Mouse (Mus musculus): ENCODE results near the gene Lrrc8b. TPM values are rescaled to one million over a fixed set of nuclear protein-coding genes. Genes with fewer than 3 reads are reported as not detected.

Lrrc8b gene
- polyA plus RNA-seq, 1 experiment from 2014 or later = 4.7 TPM

GRCm38 (mm10) chr5:105496133-105496532 is 80.6 kb downstream of the Lrrc8b start:
- no peak overlapping the region for H3K9ac ChIP-seq (ENCODE audit: low read length)
- H3K27me3 ChIP-seq (ENCODE audit: control insufficient read depth, insufficient read depth, low read length) = no peaks in the 10 kb centered on the region
- no peak overlapping the region for H3K27ac ChIP-seq (replicated peaks)
- no peaks in the 10 kb centered on the region for H3K4me1 ChIP-seq (replicated peaks; ENCODE audit: control insufficient read depth, insufficient read depth)
- DNase-seq (ENCODE audit: low spot score) (no peak), ATAC-seq (ENCODE audit: low FRiP score, low TSS enrichment) (no peak)
- H3K9me3 ChIP-seq (ENCODE audit: control insufficient read depth, low read length) = no peaks in the 10 kb centered on the region
- no peak for TF ChIP-seq CTCF (IDR thresholded peaks at IDR 0.05; ENCODE audit: low read depth)
- TF ChIP-seq EP300 (optimal IDR thresholded peaks at IDR 0.05) = no peak
- no peaks in the 10 kb centered on the region for H3K36me3 ChIP-seq (ENCODE audit: control insufficient read depth, insufficient read depth, low read length)
- no peak overlapping the region for H3K4me3 ChIP-seq (ENCODE audit: low read depth, low read length)
- 86% methylated on average over 4 of the region's 4 CpGs for WGBS
- no peak overlapping the region for H3K4me2 ChIP-seq (replicated peaks; ENCODE audit: low read depth)

DNA sequence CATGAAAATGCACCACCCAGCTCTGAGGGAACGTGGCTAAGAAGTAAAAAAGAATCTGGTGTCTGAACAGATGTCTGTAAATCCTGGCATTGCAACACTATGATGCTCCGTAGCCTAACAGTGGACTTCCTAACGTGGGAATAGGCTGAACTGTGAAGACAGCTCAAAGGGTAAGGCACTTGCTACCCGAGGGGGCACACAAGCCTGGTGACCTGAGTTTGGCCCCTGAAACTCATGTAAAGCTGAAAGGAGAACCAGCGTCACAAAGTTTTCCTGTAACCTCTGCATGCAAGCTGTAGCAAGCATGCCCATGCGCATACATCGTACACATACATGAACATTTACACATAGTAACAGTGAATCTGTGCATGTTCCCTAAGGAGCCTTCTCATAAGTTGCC is 81.0 kb downstream of the Lrrc8b start:
- no peaks in the 10 kb centered on the region for H3K4me1 ChIP-seq (replicated peaks; ENCODE audit: control insufficient read depth, insufficient read depth)
- H3K9ac ChIP-seq (ENCODE audit: low read length) = no peak overlapping the region
- 79% methylated on average over 7 of the region's 7 CpGs for WGBS
- no peak overlapping the region for H3K27ac ChIP-seq (replicated peaks)
- H3K27me3 ChIP-seq (ENCODE audit: control insufficient read depth, insufficient read depth, low read length) = no peaks in the 10 kb centered on the region
- H3K4me2 ChIP-seq (replicated peaks; ENCODE audit: low read depth) = no peak overlapping the region
- DNase-seq (ENCODE audit: low spot score) = no peak
- no peak for ATAC-seq (ENCODE audit: low FRiP score, low TSS enrichment)
- H3K36me3 ChIP-seq (ENCODE audit: control insufficient read depth, insufficient read depth, low read length) = no peaks in the 10 kb centered on the region
- no peak overlapping the region for H3K4me3 ChIP-seq (ENCODE audit: low read depth, low read length)
- TF ChIP-seq EP300 (optimal IDR thresholded peaks at IDR 0.05) (no peak), CTCF (IDR thresholded peaks at IDR 0.05; ENCODE audit: low read depth) (no peak)
- H3K9me3 ChIP-seq (ENCODE audit: control insufficient read depth, low read length) = no peaks in the 10 kb centered on the region

DNA sequence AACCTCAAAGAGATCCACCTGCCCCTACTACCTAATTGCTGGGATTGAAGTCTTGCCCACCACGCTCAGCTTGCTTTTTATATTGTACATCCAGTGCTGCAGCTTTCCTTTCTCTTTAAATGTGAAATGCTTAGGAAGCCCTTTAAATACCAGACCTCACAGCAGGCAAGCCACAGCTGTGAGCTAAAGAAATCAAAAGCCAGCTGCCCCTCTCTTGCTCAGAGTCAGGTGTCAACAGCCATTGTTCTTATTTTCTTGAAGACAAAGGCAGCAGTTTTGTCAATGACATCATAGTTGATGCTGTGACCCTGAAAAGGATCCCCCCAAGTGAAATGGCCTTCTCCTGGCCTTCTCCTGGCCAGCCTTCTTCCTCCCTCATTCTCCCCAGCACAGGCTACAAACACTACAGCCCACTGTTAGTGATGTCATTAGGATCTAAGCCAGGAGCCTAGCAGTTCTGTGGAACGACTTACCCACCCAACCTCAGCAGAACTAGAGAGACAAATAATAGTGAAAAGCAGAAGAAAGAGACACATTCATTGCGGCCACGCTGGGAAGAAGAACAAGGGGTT is 82.9 kb downstream of the Lrrc8b start:
- Histone ChIP-seq H3K27me3 (ENCODE audit: control insufficient read depth, insufficient read depth, low read length) (no peaks in the 10 kb centered on the region), H3K4me3 (ENCODE audit: low read depth, low read length) (no peak overlapping the region), H3K9me3 (ENCODE audit: control insufficient read depth, low read length) (no peaks in the 10 kb centered on the region), H3K4me1 (replicated peaks; ENCODE audit: control insufficient read depth, insufficient read depth) (no peaks in the 10 kb centered on the region), H3K36me3 (ENCODE audit: control insufficient read depth, insufficient read depth, low read length) (no peaks in the 10 kb centered on the region), H3K27ac (replicated peaks) (no peak overlapping the region), H3K9ac (ENCODE audit: low read length) (no peak overlapping the region), H3K4me2 (replicated peaks; ENCODE audit: low read depth) (no peak overlapping the region)
- DNase-seq (ENCODE audit: low spot score) (no peak), ATAC-seq (ENCODE audit: low FRiP score, low TSS enrichment) (no peak)
- 49% methylated on average over 4 of the region's 4 CpGs for WGBS
- no peak for TF ChIP-seq EP300 (optimal IDR thresholded peaks at IDR 0.05)
- no peak for TF ChIP-seq CTCF (IDR thresholded peaks at IDR 0.05; ENCODE audit: low read depth)

DNA sequence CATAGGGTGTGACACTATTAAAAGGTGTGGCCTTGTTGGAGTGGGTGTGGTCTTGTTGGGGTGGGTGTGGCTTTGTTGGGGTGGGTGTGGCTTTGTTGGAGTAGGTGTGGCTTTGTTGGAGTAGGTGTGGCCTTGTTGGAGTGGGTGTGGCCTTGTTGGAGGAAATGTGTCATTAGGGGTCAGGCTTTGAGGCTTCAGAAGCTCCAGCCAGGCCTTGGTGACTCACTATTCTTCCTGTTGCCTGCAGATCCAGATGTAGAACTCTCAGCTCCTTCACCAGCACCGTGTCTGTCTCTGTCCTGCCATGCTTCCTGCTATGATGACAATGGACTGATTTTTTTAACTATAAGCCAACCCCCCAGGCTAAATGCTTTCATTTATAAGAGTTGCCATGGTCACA is 83.8 kb downstream of the Lrrc8b start:
- no peaks in the 10 kb centered on the region for H3K27me3 ChIP-seq (ENCODE audit: control insufficient read depth, insufficient read depth, low read length)
- no peak overlapping the region for H3K9ac ChIP-seq (ENCODE audit: low read length)

DNA sequence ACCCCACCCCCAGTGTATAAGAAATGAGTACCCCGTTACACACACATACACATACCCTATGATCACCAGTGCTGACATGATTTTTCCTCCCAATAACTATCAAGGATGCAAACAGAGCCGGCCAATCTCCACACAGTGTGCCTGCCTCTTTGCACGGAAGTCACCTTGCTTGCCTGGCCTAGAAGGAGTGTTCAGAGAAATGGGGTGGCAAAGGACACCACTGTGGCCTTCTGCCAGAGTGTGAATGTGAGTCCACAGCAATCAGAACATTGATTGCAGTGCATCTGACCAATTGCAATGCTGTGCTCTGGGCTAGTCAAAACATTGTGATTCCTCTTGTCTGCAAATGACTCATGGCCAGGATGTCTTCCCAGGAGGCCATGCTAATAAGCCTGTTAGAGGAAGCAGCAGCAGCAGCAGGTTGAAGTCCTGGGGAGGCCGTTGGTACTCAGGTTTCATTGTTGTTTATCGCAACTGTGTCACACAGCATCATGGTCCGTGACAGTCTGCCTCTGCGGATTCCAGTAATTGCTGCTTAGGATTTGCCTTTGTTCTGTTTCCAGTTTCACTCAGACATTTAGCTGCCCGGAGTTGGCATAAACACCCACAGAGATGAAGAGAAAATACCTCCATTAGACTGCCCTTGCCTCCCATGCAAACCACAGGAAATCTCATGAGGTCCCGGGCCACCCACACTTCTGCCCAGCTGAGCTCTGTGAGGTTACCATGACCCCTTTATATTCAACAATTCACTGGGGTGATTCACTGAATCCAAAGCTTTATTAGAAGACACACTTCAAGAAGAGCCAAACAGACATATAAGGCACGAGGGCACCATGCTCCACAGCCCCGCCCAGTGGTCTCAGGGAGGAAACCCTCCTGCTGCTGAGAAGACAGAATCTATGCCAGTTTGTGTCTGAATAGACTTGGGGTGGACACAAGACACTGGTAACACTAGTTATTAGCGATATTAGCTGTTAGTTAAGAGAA is 84.9 kb downstream of the Lrrc8b start:
- TF ChIP-seq CTCF (IDR thresholded peaks at IDR 0.05; ENCODE audit: low read depth) (peak; percentile 38), EP300 (optimal IDR thresholded peaks at IDR 0.05) (no peak)
- H3K4me1 ChIP-seq (replicated peaks; ENCODE audit: control insufficient read depth, insufficient read depth) = no peaks in the 10 kb centered on the region
- H3K4me3 ChIP-seq (ENCODE audit: low read depth, low read length) = no peak overlapping the region
- no peaks in the 10 kb centered on the region for H3K27me3 ChIP-seq (ENCODE audit: control insufficient read depth, insufficient read depth, low read length)
- H3K9ac ChIP-seq (ENCODE audit: low read length) = no peak overlapping the region
- H3K4me2 ChIP-seq (replicated peaks; ENCODE audit: low read depth) = no peak overlapping the region
- DNase-seq (ENCODE audit: low spot score) (no peak), ATAC-seq (ENCODE audit: low FRiP score, low TSS enrichment) (no peak)
- H3K9me3 ChIP-seq (ENCODE audit: control insufficient read depth, low read length) = no peaks in the 10 kb centered on the region
- no peak overlapping the region for H3K27ac ChIP-seq (replicated peaks)
- no peaks in the 10 kb centered on the region for H3K36me3 ChIP-seq (ENCODE audit: control insufficient read depth, insufficient read depth, low read length)
- 63% methylated on average over 12 of the region's 12 CpGs for WGBS

More for the DNA sequence above, 83.8 kb downstream of the Lrrc8b start:
- Histone ChIP-seq H3K4me2 (replicated peaks; ENCODE audit: low read depth) (no peak overlapping the region), H3K9me3 (ENCODE audit: control insufficient read depth, low read length) (no peaks in the 10 kb centered on the region), H3K27ac (replicated peaks) (no peak overlapping the region), H3K36me3 (ENCODE audit: control insufficient read depth, insufficient read depth, low read length) (no peaks in the 10 kb centered on the region), H3K4me3 (ENCODE audit: low read depth, low read length) (no peak overlapping the region), H3K4me1 (replicated peaks; ENCODE audit: control insufficient read depth, insufficient read depth) (no peaks in the 10 kb centered on the region)
- TF ChIP-seq CTCF (IDR thresholded peaks at IDR 0.05; ENCODE audit: low read depth) = no peak
- no peak for TF ChIP-seq EP300 (optimal IDR thresholded peaks at IDR 0.05)
- DNase-seq (ENCODE audit: low spot score) (no peak), ATAC-seq (ENCODE audit: low FRiP score, low TSS enrichment) (peak; percentile 65)
- WGBS = 62% methylated on average over 1 of the region's 1 CpGs

DNA sequence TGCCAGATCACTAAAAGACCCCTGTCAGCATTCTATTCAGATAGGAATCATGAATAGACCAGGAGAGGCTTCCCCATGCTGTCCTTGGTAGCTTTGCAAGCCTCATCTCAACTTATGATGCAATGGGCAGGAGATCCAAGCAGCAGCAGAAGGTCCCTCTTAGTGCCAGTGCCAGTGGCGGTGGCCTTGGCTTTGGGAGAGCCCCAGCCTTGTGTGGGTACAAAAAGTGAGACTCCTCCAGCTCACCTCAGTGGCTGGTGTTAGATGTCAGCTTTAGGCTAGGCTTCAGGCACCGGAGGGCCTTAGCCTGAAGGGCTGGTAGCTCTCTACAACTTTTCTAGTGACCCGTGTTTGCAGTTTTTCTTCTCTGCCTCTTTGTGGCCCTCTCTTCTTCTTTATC is 85.6 kb downstream of the Lrrc8b start:
- no peak for DNase-seq (ENCODE audit: low spot score)
- Histone ChIP-seq H3K4me3 (ENCODE audit: low read depth, low read length) (no peak overlapping the region), H3K9ac (ENCODE audit: low read length) (no peak overlapping the region), H3K27me3 (ENCODE audit: control insufficient read depth, insufficient read depth, low read length) (no peaks in the 10 kb centered on the region), H3K36me3 (ENCODE audit: control insufficient read depth, insufficient read depth, low read length) (no peaks in the 10 kb centered on the region), H3K4me1 (replicated peaks; ENCODE audit: control insufficient read depth, insufficient read depth) (no peaks in the 10 kb centered on the region), H3K27ac (replicated peaks) (no peak overlapping the region), H3K9me3 (ENCODE audit: control insufficient read depth, low read length) (no peaks in the 10 kb centered on the region), H3K4me2 (replicated peaks; ENCODE audit: low read depth) (no peak overlapping the region)
- ATAC-seq (ENCODE audit: low FRiP score, low TSS enrichment) = no peak
- no peak for TF ChIP-seq CTCF (IDR thresholded peaks at IDR 0.05; ENCODE audit: low read depth)
- TF ChIP-seq EP300 (optimal IDR thresholded peaks at IDR 0.05) = no peak
- 89% methylated on average over 3 of the region's 3 CpGs for WGBS

Data from stomach, postnatal 0 days (tissue).